Mouse (Mus musculus) MEL (cell line): ENCODE data around the gene Ube2j1. TPM values are rescaled to one million over a fixed set of nuclear protein-coding genes. Genes with fewer than 3 reads are reported as not detected.

Experiments used
- DNase-seq: peaks from one replicate; pipeline ENCODE4 v3.0.0; 2011; ENCODE audit warnings: low read depth, low spot score
- H3K27ac ChIP-seq: 2 replicates; pipeline ENCODE4 v1.5.1; 2012; ENCODE audit warnings: low read depth, mild to moderate bottlenecking, control low read depth, low read length, moderate library complexity; ENCODE audit not compliant: control insufficient read depth
- H3K27me3 ChIP-seq, 2 experiments: fragments of 150-350 bp in 1 of 2; sonication (generic) in 1 of 2; 2 replicates each; pipeline ENCODE4 v1.6.1; 2012; ENCODE audit warnings: low read length in 2 of 2, mild to moderate bottlenecking in 2 of 2, improper control_type of control experiment in 1 of 2, moderate library complexity in 1 of 2; ENCODE audit not compliant: insufficient read depth in 2 of 2, control insufficient read depth in 1 of 2
- H3K36me3 ChIP-seq, 2 experiments: 2 replicates each; pipeline ENCODE4 v1.6.1; 2012 to 2014; ENCODE audit warnings: low read length in 2 of 2, improper control_type of control experiment in 1 of 2, inconsistent platforms in 1 of 2, mild to moderate bottlenecking in 1 of 2; ENCODE audit not compliant: insufficient read depth in 2 of 2, control insufficient read depth in 1 of 2
- H3K4me1 ChIP-seq, 2 experiments: fragments of 150-350 bp in 1 of 2; sonication (generic) in 1 of 2; 2 replicates each; pipeline ENCODE4 v1.6.1; 2012; ENCODE audit warnings: low read length in 2 of 2, improper control_type of control experiment in 1 of 2, mild to moderate bottlenecking in 1 of 2; ENCODE audit not compliant: insufficient read depth in 2 of 2, control insufficient read depth in 1 of 2
- H3K4me3 ChIP-seq, 2 experiments: fragments of 150-350 bp in 1 of 2; sonication (generic) in 1 of 2; 2 replicates each; pipeline ENCODE4 v1.5.1; 2012; ENCODE audit warnings: low read depth in 2 of 2, low read length in 2 of 2, mild to moderate bottlenecking in 2 of 2, moderate library complexity in 2 of 2, control low read depth in 1 of 2, improper control_type of control experiment in 1 of 2; ENCODE audit not compliant: control insufficient read depth in 1 of 2, insufficient read depth in 1 of 2
- H3K79me2 ChIP-seq: 2 replicates; pipeline ENCODE4 v1.6.1; 2012; ENCODE audit warnings: mild to moderate bottlenecking, low read length, moderate library complexity; ENCODE audit not compliant: control insufficient read depth, poor library complexity, insufficient read depth
- H3K9ac ChIP-seq: 2 replicates; pipeline ENCODE4 v1.6.1; 2012; ENCODE audit warnings: low read depth, mild to moderate bottlenecking, control low read depth, low read length, moderate library complexity; ENCODE audit not compliant: control insufficient read depth, poor library complexity, severe bottlenecking
- H3K9me3 ChIP-seq: fragments of 150-350 bp; sonication (generic); replicated peaks from 2 replicates; pipeline ENCODE4 v1.6.1; 2012; ENCODE audit warnings: mild to moderate bottlenecking, low read length, improper control_type of control experiment, moderate library complexity; ENCODE audit not compliant: insufficient read depth
- CHD2 ChIP-seq: IDR thresholded peaks from 2 replicates; pipeline ENCODE4 v1.6.1; 2011; ENCODE audit warnings: low read length, improper control_type of control experiment
- CTCF ChIP-seq, 3 experiments: IDR thresholded peaks in 2 of 3; conservative IDR thresholded peaks in 1 of 3; 2 replicates each; pipeline ENCODE4 v1.5.1; 2011 to 2012; ENCODE audit warnings: low read length in 3 of 3, low read depth in 2 of 3, mild to moderate bottlenecking in 2 of 3, improper control_type of control experiment in 1 of 3, inconsistent platforms in 1 of 3, mixed read lengths in 1 of 3, moderate library complexity in 1 of 3; ENCODE audit not compliant: control insufficient read depth in 1 of 3, insufficient read depth in 1 of 3, poor library complexity in 1 of 3, severe bottlenecking in 1 of 3
- ELF1 ChIP-seq: IDR thresholded peaks from 2 replicates; pipeline ENCODE4 v1.6.1; 2014; ENCODE audit warnings: low read depth, mild to moderate bottlenecking, inconsistent platforms, low read length, improper control_type of control experiment, moderate library complexity
- ETS1 ChIP-seq: IDR thresholded peaks from 2 replicates; pipeline ENCODE4 v1.6.1; 2012; ENCODE audit warnings: low read depth, mild to moderate bottlenecking, inconsistent platforms, low read length, improper control_type of control experiment, moderate library complexity
- GABPA ChIP-seq: IDR thresholded peaks from 2 replicates; pipeline ENCODE4 v1.6.1; 2012; ENCODE audit warnings: low read depth, mild to moderate bottlenecking, inconsistent platforms, low read length, improper control_type of control experiment, moderate library complexity
- GATA1 ChIP-seq: IDR thresholded peaks from 2 replicates; pipeline ENCODE4 v1.6.1; 2011; ENCODE audit warnings: low read depth, low read length, improper control_type of control experiment
- HCFC1 ChIP-seq: IDR thresholded peaks from 2 replicates; pipeline ENCODE4 v1.6.1; 2012; ENCODE audit warnings: low read depth, mild to moderate bottlenecking, inconsistent platforms, low read length, improper control_type of control experiment, moderate library complexity
- JUND ChIP-seq: IDR thresholded peaks from 2 replicates; pipeline ENCODE4 v1.6.1; 2011; ENCODE audit warnings: low read depth, mild to moderate bottlenecking, improper control_type of control experiment, low read length
- KAT2A ChIP-seq: conservative IDR thresholded peaks from 2 replicates; pipeline ENCODE4 v1.6.1; 2012; ENCODE audit warnings: low read depth, low read length, improper control_type of control experiment, inconsistent platforms
- MAFK ChIP-seq: IDR thresholded peaks from 2 replicates; pipeline ENCODE4 v1.6.1; 2011; ENCODE audit warnings: low read depth, mild to moderate bottlenecking, low read length, improper control_type of control experiment, borderline replicate concordance
- MAX ChIP-seq: IDR thresholded peaks from 2 replicates; pipeline ENCODE4 v1.6.1; 2011; ENCODE audit warnings: low read length, improper control_type of control experiment
- MAZ ChIP-seq: IDR thresholded peaks from 2 replicates; pipeline ENCODE4 v1.6.1; 2012; ENCODE audit warnings: low read depth, mild to moderate bottlenecking, inconsistent platforms, low read length, improper control_type of control experiment
- MEF2A ChIP-seq: IDR thresholded peaks from 2 replicates; pipeline ENCODE4 v1.6.1; 2014; ENCODE audit warnings: low read depth, mild to moderate bottlenecking, inconsistent platforms, low read length, improper control_type of control experiment; ENCODE audit not compliant: poor library complexity, insufficient replicate concordance, severe bottlenecking; ENCODE audit errors: extremely low read depth
- MYC ChIP-seq: IDR thresholded peaks from 2 replicates; pipeline ENCODE4 v1.6.1; 2011; ENCODE audit warnings: low read depth, mild to moderate bottlenecking, low read length, improper control_type of control experiment, moderate library complexity
- NELFE ChIP-seq: IDR thresholded peaks from 2 replicates; pipeline ENCODE4 v1.6.1; 2011; ENCODE audit warnings: low read depth, low read length, improper control_type of control experiment
- NRF1 ChIP-seq: IDR thresholded peaks from 2 replicates; pipeline ENCODE4 v1.6.1; 2014; ENCODE audit warnings: low read depth, mild to moderate bottlenecking, inconsistent platforms, low read length, improper control_type of control experiment, moderate library complexity; ENCODE audit not compliant: poor library complexity, insufficient read depth, severe bottlenecking
- POLR2A ChIP-seq, 2 experiments: IDR thresholded peaks; 2 replicates each; pipeline ENCODE4 v1.6.1; 2011 to 2012; ENCODE audit warnings: low read length in 2 of 2, mild to moderate bottlenecking in 2 of 2, control low read depth in 1 of 2, improper control_type of control experiment in 1 of 2, low read depth in 1 of 2, moderate library complexity in 1 of 2; ENCODE audit not compliant: control insufficient read depth in 1 of 2, insufficient read depth in 1 of 2, poor library complexity in 1 of 2
- POLR2AphosphoS5 ChIP-seq: IDR thresholded peaks from 2 replicates; pipeline ENCODE4 v1.6.1; 2012; ENCODE audit warnings: low read depth, borderline replicate concordance, mild to moderate bottlenecking, inconsistent platforms, low read length, moderate library complexity, mixed read lengths
- SMC3 ChIP-seq: IDR thresholded peaks from 2 replicates; pipeline ENCODE4 v1.6.1; 2011; ENCODE audit warnings: low read depth, low read length, improper control_type of control experiment
- USF2 ChIP-seq, 2 experiments: IDR thresholded peaks; 2 replicates each; pipeline ENCODE4 v1.6.1; 2011 to 2012; ENCODE audit warnings: improper control_type of control experiment in 2 of 2, low read length in 2 of 2, borderline replicate concordance in 1 of 2, inconsistent platforms in 1 of 2, low read depth in 1 of 2, mild to moderate bottlenecking in 1 of 2; ENCODE audit not compliant: insufficient read depth in 1 of 2
- ZNF384 ChIP-seq: IDR thresholded peaks from 2 replicates; pipeline ENCODE4 v1.6.1; 2012; ENCODE audit warnings: low read depth, mild to moderate bottlenecking, inconsistent platforms, low read length, improper control_type of control experiment
- polyA plus RNA-seq, 2 experiments: library from polyadenylated mRNA; stranded (reverse) in 1 of 2; unstranded in 1 of 2; fragments of >175 nt in 1 of 2; fragments of >200 nt in 1 of 2; gene quantifications; 2 replicates each; pipeline versions ENCODE4 v1.2.1 to v1.2.4; 2012; ENCODE audit warnings: low replicate concordance in 2 of 2, low read depth in 1 of 2; ENCODE audit not compliant: insufficient read length in 2 of 2, insufficient read depth in 1 of 2, missing spikeins in 1 of 2
- total RNA-seq: library from RNA; depleted of rRNA; stranded (reverse); fragments of 300-350 nt; gene quantifications from 2 replicates; pipeline ENCODE4 v1.2.3, GENCODE M21; 2012

Ube2j1 gene
- total and polyA plus RNA-seq, 3 experiments, result 32.6 to 42.9 TPM; not detected in 1

- TF ChIP-seq USF2 (IDR thresholded peaks at IDR 0.05; ENCODE audit: borderline replicate concordance in 1 of 2, insufficient read depth in 1 of 2, low read depth in 1 of 2, low read length in 2 of 2) (no peak), MAFK (no peak), CTCF (IDR thresholded peaks at IDR 0.05 in 2 of 3, conservative IDR thresholded peaks at IDR 0.05 in 1 of 3; ENCODE audit: control insufficient read depth in 1 of 3, insufficient read depth in 1 of 3, low read depth in 2 of 3, low read length in 3 of 3, poor library complexity in 1 of 3, severe bottlenecking in 1 of 3) (peak; percentile 93 to 98 (median 93)), GABPA (no peak), GATA1 (no peak), ETS1 (no peak), NELFE (no peak)
Measured at GRCm38 (mm10) chr4:33018361-33018999, 12.7 kb upstream of the Ube2j1 start (continued).

GRCm38 (mm10) chr4:33024420-33024819, 6.8 kb upstream of the Ube2j1 start:
- Histone ChIP-seq H3K9me3 (no peaks in the 10 kb centered on the region), H3K4me3 (no peak overlapping the region), H3K27ac (no peak overlapping the region), H3K79me2 (no peaks in the 10 kb centered on the region), H3K9ac (no peak overlapping the region), H3K27me3 (no peaks in the 10 kb centered on the region; a peak in 1 of 4 replicates), H3K36me3 (no peaks in the 10 kb centered on the region; a peak in 1 of 4 replicates), H3K4me1 (no peaks in the 10 kb centered on the region)
- TF ChIP-seq MYC (no peak), NRF1 (no peak), MAZ (no peak), NELFE (no peak), MEF2A (no peak), MAX (no peak), ELF1 (no peak), POLR2AphosphoS5 (no peak), SMC3 (no peak), MAFK (no peak), HCFC1 (no peak), GATA1 (no peak), KAT2A (no peak), CHD2 (no peak), ZNF384 (no peak), CTCF (IDR thresholded peaks at IDR 0.05 in 2 of 3, conservative IDR thresholded peaks at IDR 0.05 in 1 of 3; ENCODE audit: control insufficient read depth in 1 of 3, insufficient read depth in 1 of 3, low read depth in 2 of 3, low read length in 3 of 3, poor library complexity in 1 of 3, severe bottlenecking in 1 of 3) (no peak), JUND (no peak), POLR2A (IDR thresholded peaks at IDR 0.05; ENCODE audit: control insufficient read depth in 1 of 2, insufficient read depth in 1 of 2, low read depth in 1 of 2, low read length in 2 of 2, poor library complexity in 1 of 2) (no peak)
- DNase-seq, result no peak
